Mouse (Mus musculus) midbrain, postnatal 0 days (tissue): ENCODE measurements at regions not wholly inside any gene's neighbourhood (a gene's known extent, or its start where the extent isn't known, plus 50 kb on each side); places are given as distances from the start of the nearest gene placed in this dataset. TPM values are rescaled to one million over a fixed set of nuclear protein-coding genes. Genes with fewer than 3 reads are reported as not detected.

Experiments used
- ATAC-seq: fragments of 200-750 bp; cut with Nextera tagmentation; 2 replicates; pipeline ENCODE4 v1.8.0; 2017; ENCODE audit warnings: moderate number of reproducible peaks, mild to moderate bottlenecking, moderate TSS enrichment, moderate library complexity; ENCODE audit not compliant: low FRiP score
- DNase-seq: peaks from one replicate; pipeline ENCODE4 v3.0.0-alpha.2; 2015; ENCODE audit warnings: low spot score
- H3K27ac ChIP-seq: fragments of 300-500 bp; sonication (generic); 2 replicates; pipeline ENCODE4 v1.5.1; 2014; ENCODE audit warnings: low read depth, mild to moderate bottlenecking, low read length, mixed read lengths
- H3K27me3 ChIP-seq: fragments of 300-500 bp; sonication (generic); 2 replicates; pipeline ENCODE4 v1.6.1; 2014; ENCODE audit warnings: low read length, control low read depth, mixed read lengths; ENCODE audit not compliant: insufficient read depth
- H3K36me3 ChIP-seq: fragments of 300-500 bp; sonication (generic); 2 replicates; pipeline ENCODE4 v1.6.1; 2014; ENCODE audit warnings: low read length, control low read depth, mixed read lengths; ENCODE audit not compliant: insufficient read depth
- H3K4me1 ChIP-seq: fragments of 300-500 bp; sonication (generic); 2 replicates; pipeline ENCODE4 v1.6.1; 2014; ENCODE audit warnings: mild to moderate bottlenecking, control low read depth, antibody characterized with exemption, low read length, mixed read lengths; ENCODE audit not compliant: insufficient read depth
- H3K4me2 ChIP-seq: fragments of 300-500 bp; sonication (generic); 2 replicates; pipeline ENCODE4 v1.6.1; 2014; ENCODE audit warnings: low read depth, mild to moderate bottlenecking, low read length, mixed read lengths; ENCODE audit not compliant: poor library complexity, severe bottlenecking
- H3K4me3 ChIP-seq: fragments of 300-500 bp; sonication (generic); 2 replicates; pipeline ENCODE4 v1.5.1; 2014; ENCODE audit warnings: low read depth, mild to moderate bottlenecking, low read length, moderate library complexity
- H3K9ac ChIP-seq: fragments of 300-500 bp; sonication (generic); replicated peaks from 2 replicates; pipeline ENCODE4 v1.6.1; 2014; ENCODE audit warnings: mild to moderate bottlenecking, low read length, moderate library complexity, mixed read lengths; ENCODE audit not compliant: poor library complexity, severe bottlenecking
- H3K9me3 ChIP-seq: fragments of 300-500 bp; sonication (generic); 2 replicates; pipeline ENCODE4 v1.6.1; 2016; ENCODE audit warnings: low read length, control low read depth
- CTCF ChIP-seq: IDR thresholded peaks from 2 replicates; pipeline ENCODE4 v1.5.1; 2016; ENCODE audit warnings: antibody characterized with exemption, mild to moderate bottlenecking
- WGBS: fragments of 180-500 bp; shearing (Covaris S2); extraction: QIAGEN DNeasy Blood & Tissue Kit; methylation state at CpG from one replicate; pipeline ENCODE4 v1.1.7; 2014; 5-methylcytosine and 5-hydroxymethylcytosine counted together
- microRNA-seq: library from miRNA; unstranded; fragments of <30 nt; microRNA quantifications from one replicate; pipeline ENCODE4, GENCODE M21; 2016; ENCODE audit warnings: borderline number of aligned reads

DNA sequence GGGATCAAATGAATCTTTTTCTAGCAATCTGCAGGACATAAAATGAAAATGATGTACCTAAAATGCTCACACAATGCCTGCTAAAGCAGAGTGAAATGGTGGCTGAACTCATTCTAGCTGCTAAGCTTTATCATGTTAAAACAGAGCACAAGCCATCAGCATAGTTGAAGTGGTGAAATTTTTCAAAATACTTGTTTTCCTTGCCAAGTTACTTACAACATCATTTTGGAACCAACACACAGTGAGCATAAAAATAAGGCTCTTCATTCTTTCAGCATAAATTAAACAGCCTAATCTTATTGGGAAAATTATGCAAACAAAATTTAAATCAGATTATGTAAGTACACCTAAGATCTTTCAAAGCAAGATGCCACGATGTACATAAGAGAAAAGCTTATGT is 125.3 kb upstream of the Arx start:
- Histone ChIP-seq H3K4me2 (no peak overlapping the region), H3K36me3 (no peaks in the 10 kb centered on the region), H3K27ac (no peak overlapping the region), H3K4me1 (no peaks in the 10 kb centered on the region), H3K9me3 (no peaks in the 10 kb centered on the region), H3K9ac (no peak overlapping the region), H3K27me3 (no peaks in the 10 kb centered on the region), H3K4me3 (no peak overlapping the region)
- no peak for TF ChIP-seq CTCF
- 36% methylated on average over 1 of the region's 1 CpGs for WGBS
- DNase-seq (no peak), ATAC-seq (no peak)

Small RNA genes lying in the stretch of these regions (microRNA-seq; reads per million reads assigned to microRNA genes)
- not detected for gene Gm24973
